Mouse (Mus musculus): ENCODE results near the gene Olfr549. TPM values are rescaled to one million over a fixed set of nuclear protein-coding genes. Genes with fewer than 3 reads are reported as not detected.

Olfr549 gene
- polyA plus RNA-seq, 1 experiment from 2014 or later, result not detected

DNA sequence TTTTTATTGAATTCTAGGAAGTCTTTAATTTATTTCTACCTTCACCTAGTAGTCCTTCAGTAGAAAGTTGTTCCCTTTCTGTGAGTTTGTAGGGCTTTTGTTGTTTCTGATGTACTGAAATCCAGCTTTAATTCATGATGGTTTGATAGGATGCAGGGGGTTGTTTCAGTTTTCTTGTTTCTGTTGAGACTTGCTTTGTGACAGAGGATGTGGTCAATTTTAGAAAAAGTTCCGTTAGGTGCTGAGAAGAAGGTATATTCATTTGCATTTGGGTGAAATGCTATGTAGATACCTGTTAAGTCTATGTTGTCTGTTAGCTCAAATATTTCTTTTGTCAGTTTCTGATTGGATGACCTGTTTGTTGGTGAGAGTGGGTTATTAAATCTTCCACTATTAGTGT, 20.6 kb upstream of the Olfr549 start:
- no peak for ATAC-seq (ENCODE audit: insufficient number of reproducible peaks, low FRiP score)
- no peaks in the 10 kb centered on the region for H3K9me3 ChIP-seq (replicated peaks)
- H3K4me1 ChIP-seq (replicated peaks), result no peaks in the 10 kb centered on the region
- no peaks in the 10 kb centered on the region for H3K27me3 ChIP-seq (replicated peaks)
- no peaks in the 10 kb centered on the region for H3K36me3 ChIP-seq
- no peak overlapping the region for H3K4me2 ChIP-seq
- no peak overlapping the region for H3K9ac ChIP-seq
- 66% methylated on average over 1 of the region's 1 CpGs for WGBS
- H3K4me3 ChIP-seq, result no peak overlapping the region
- H3K27ac ChIP-seq (ENCODE audit: poor library complexity, severe bottlenecking), result no peak overlapping the region

DNA sequence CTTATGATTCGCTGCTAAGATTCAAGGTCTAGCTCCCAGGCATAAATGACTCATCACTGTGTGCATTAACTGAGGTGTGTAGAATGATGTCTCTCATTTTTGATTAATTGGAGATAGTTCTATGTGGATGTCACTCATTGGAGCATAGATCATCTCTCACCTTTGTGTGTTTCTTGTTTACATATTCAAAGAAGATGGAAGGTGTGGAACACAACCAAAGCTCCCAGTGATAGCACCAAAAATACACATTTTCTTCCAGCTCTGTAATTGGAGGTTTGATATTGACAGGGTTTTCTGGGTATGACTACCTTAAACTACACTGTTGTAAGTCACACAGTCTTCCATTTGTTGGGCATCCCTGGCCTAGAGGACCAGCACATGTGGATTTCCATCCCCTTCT, 15.2 kb upstream of the Olfr549 start, which contains the start of gene Olfr547:
Gene Olfr547 (plus strand): TSS at position 301 of the 400 bp plus-strand sequence.
- WGBS, result 50% methylated on average over 1 of the region's 1 CpGs
- no peaks in the 10 kb centered on the region for H3K27me3 ChIP-seq (replicated peaks)
- H3K4me1 ChIP-seq (replicated peaks), result no peaks in the 10 kb centered on the region
- no peak within 1 kb of the TSS for H3K27ac ChIP-seq (ENCODE audit: poor library complexity, severe bottlenecking)
- H3K36me3 ChIP-seq, result no peaks in the 10 kb centered on the region
- H3K4me3 ChIP-seq, result no peak within 1 kb of the TSS
- no peaks in the 10 kb centered on the region for H3K9me3 ChIP-seq (replicated peaks)
- no peak within 1 kb of the TSS for H3K9ac ChIP-seq
- no peak for ATAC-seq (ENCODE audit: insufficient number of reproducible peaks, low FRiP score)
- no peak within 1 kb of the TSS for H3K4me2 ChIP-seq

DNA sequence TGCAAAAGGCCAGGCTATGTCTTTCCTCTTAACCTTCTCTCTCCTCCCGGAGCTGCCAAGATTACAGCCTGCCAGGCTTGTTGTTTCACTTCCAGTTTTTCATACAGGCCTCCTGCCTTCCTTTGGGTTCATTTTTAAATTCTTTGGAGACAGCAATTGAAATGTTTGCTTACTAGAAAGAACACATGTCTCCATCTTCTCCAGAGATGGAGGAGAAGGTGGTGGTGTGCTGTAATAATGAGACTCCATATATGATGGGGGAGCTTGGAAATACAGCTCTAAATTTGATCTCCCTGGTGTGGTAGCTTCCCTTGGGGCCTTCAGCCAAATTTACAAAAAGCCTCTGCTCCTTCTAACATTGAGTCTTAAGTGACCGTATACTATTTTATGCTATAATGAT, 9.1 kb upstream of the Olfr549 start, which contains the start of gene Olfr548-ps1:
Gene Olfr548-ps1 (plus strand): TSS at position 301 of the 400 bp plus-strand sequence.
- H3K27me3 ChIP-seq (replicated peaks), result no peaks in the 10 kb centered on the region
- no peaks in the 10 kb centered on the region for H3K9me3 ChIP-seq (replicated peaks)
- H3K4me1 ChIP-seq (replicated peaks), result no peaks in the 10 kb centered on the region
- no peak for ATAC-seq (ENCODE audit: insufficient number of reproducible peaks, low FRiP score)
- H3K9ac ChIP-seq, result no peak within 1 kb of the TSS
- H3K36me3 ChIP-seq, result no peaks in the 10 kb centered on the region
- no peak within 1 kb of the TSS for H3K4me2 ChIP-seq
- H3K27ac ChIP-seq (ENCODE audit: poor library complexity, severe bottlenecking), result no peak within 1 kb of the TSS
- WGBS, result 68% methylated on average over 2 of the region's 2 CpGs
- no peak within 1 kb of the TSS for H3K4me3 ChIP-seq

DNA sequence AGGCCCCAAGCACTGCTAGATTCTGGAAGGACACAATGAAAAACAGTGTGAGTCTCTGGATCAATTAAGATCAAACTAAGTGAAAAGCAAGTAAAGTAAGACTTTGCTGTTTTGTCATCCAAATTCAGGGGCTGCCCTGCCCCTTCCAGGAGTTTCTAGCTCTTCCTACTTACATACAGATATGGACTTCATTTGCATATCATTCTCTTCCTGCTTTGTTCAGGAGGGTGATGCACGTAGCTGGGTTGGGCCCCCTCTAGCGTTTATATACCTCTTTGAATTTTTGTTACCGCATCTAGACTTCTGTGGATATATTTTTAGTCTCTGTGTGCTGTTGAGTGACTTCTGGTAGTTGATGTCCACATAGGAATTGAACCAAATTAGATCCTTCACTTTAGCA, 8.4 kb upstream of the Olfr549 start:
- H3K4me3 ChIP-seq, result no peak overlapping the region
- WGBS, result 54% methylated on average over 3 of the region's 3 CpGs

DNA sequence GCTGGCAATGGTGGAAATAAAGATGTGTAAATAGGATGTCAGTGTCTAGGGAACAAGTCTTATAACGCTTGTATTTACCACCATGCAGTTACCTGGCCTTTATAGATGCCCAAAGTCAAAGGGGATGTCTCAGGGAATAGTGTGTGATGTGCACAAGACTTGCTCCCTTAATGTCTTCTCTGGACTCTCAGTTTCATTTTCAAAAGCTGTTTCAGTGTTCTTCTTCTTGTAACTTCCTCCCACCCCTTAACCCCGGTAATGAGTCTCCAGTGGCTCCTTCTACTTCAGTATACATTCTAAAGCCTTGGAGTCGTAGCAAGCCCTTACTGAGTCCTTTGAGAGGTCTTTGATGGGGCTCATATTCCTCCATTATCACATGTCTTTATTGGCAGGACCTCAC, 3.6 kb downstream of the Olfr549 start:
- ATAC-seq (ENCODE audit: insufficient number of reproducible peaks, low FRiP score), result no peak
- H3K9me3 ChIP-seq (replicated peaks), result no peaks in the 10 kb centered on the region
- H3K9ac ChIP-seq, result no peak overlapping the region
- H3K4me1 ChIP-seq (replicated peaks), result no peaks in the 10 kb centered on the region
- no peak overlapping the region for H3K27ac ChIP-seq (ENCODE audit: poor library complexity, severe bottlenecking)
- H3K4me3 ChIP-seq, result no peak overlapping the region
- 74% methylated on average over 3 of the region's 3 CpGs for WGBS
- no peaks in the 10 kb centered on the region for H3K36me3 ChIP-seq
- no peak overlapping the region for H3K4me2 ChIP-seq
- H3K27me3 ChIP-seq (replicated peaks), result no peaks in the 10 kb centered on the region

More for the DNA sequence above, 8.4 kb upstream of the Olfr549 start:
- H3K9me3 ChIP-seq (replicated peaks), result no peaks in the 10 kb centered on the region
- no peak for ATAC-seq (ENCODE audit: insufficient number of reproducible peaks, low FRiP score)
- no peaks in the 10 kb centered on the region for H3K27me3 ChIP-seq (replicated peaks)
- H3K4me2 ChIP-seq, result no peak overlapping the region
- no peaks in the 10 kb centered on the region for H3K4me1 ChIP-seq (replicated peaks)
- H3K27ac ChIP-seq (ENCODE audit: poor library complexity, severe bottlenecking), result no peak overlapping the region
- no peaks in the 10 kb centered on the region for H3K36me3 ChIP-seq
- no peak overlapping the region for H3K9ac ChIP-seq

DNA sequence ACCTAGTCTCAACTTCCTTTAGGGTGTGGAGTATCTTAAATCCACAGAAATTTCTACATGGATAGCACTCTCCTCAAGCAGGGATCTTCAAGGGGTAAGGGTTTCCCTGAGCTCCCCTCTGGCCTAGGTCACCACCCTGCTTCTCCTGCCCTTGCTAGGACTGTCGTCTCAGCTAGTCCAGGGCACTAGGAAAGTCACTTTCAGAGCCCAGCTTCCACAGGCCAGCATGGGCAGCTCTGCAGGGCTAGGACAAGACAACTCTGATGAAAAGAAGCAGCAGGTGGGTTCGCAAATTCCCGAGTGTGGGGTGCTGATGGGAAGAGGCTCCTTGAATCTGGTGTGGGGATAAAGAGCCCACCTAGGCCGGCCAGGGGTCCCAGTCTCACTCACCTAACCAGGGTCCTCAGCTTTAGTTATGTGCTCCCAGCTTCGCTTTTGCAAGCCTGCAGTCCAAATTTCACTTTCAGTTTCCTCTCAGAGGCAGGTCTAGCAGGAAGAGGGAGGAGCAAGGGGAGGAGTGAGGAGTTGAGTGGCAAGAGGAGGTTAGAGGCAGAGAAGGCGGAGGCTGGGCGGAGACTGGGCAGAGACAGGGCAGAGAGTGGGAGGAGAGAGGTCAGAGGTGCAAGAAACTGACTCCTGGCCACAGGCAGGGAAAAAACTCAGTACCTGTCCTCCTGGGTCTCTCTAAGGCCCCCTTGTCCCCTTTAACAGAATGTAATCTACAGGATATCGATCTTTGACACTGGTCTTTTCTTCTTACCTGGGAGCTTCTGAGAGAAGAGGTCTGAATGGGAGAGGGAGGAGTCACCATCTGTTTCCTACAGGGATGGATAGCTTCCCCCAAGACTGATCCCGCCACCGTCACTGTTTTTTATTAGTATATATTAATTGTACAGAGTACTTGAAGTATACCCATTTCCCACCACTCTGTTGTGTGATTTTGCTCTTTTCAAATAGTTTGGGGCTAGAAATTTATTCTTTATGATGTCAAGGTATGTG, 15.6 kb downstream of the Olfr549 start, which contains the start of gene Trim21:
Gene Trim21 (minus strand): TSS at position 488 of the 999 bp plus-strand sequence.
- Histone ChIP-seq H3K27me3 (replicated peaks) (no peaks in the 10 kb centered on the region), H3K9ac (peak within 1 kb of the TSS; percentile 77), H3K4me1 (replicated peaks) (peaks cover 7% of the 10 kb centered on the region), H3K4me2 (peak within 1 kb of the TSS; percentile 86), H3K4me3 (peak within 1 kb of the TSS; percentile 67), H3K36me3 (peaks cover 3% of the 10 kb centered on the region), H3K9me3 (replicated peaks) (no peaks in the 10 kb centered on the region), H3K27ac (ENCODE audit: poor library complexity, severe bottlenecking) (peak within 1 kb of the TSS; percentile 49)
- WGBS, result 21% methylated on average over 10 of the region's 10 CpGs
- ATAC-seq (ENCODE audit: insufficient number of reproducible peaks, low FRiP score), result peak; percentile 91

DNA sequence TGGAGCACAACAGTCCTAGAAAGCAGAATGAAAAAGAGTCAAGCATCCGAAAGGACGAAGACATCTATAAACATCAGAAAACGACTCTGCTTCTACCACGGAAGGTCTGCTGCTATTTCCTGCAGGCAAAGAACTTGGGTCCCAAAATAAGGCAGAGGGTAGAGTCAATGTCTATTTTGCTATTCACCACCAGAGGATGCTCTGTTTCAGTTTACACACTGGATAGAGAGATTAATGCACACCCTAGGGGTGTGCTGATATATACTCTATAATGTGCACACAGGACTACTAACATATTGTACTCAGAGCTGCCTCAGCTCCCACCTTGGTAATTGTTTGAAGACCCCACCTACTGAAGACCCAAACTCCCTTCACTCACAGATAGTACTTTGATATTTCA, 16.5 kb downstream of the Olfr549 start:
- H3K36me3 ChIP-seq, result peaks cover 3% of the 10 kb centered on the region
- H3K9me3 ChIP-seq (replicated peaks), result no peaks in the 10 kb centered on the region
- peaks cover 7% of the 10 kb centered on the region for H3K4me1 ChIP-seq (replicated peaks)
- 84% methylated on average over 4 of the region's 4 CpGs for WGBS
- H3K4me3 ChIP-seq, result no peak overlapping the region
- H3K9ac ChIP-seq, result no peak overlapping the region
- H3K4me2 ChIP-seq, result no peak overlapping the region
- H3K27ac ChIP-seq (ENCODE audit: poor library complexity, severe bottlenecking), result no peak overlapping the region
- ATAC-seq (ENCODE audit: insufficient number of reproducible peaks, low FRiP score), result no peak
- H3K27me3 ChIP-seq (replicated peaks), result no peaks in the 10 kb centered on the region

DNA sequence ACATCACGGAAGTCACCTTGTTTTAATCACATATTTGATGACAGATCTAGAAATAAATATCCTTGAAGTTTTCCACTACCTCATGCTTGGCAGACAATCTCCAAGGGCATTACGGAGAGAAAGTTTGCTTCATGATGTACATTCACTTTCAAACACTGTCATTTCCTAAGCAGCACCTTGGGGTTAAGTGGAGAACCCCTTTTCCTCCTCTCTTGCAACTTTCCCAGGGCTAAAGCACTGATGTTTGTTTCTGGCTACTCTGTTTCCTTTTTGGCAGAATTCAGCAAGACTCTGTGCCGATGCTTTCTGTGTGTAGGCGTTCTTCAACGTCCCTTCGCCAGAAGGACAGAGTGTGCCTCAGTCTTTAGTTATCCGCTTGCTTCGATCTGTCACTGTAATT, 21.5 kb downstream of the Olfr549 start, which contains the start of gene Olfr550:
Gene Olfr550 (plus strand): TSS at position 301 of the 400 bp plus-strand sequence.
- Histone ChIP-seq H3K36me3 (no peaks in the 10 kb centered on the region), H3K4me3 (no peak within 1 kb of the TSS), H3K4me1 (replicated peaks) (no peaks in the 10 kb centered on the region), H3K9ac (no peak within 1 kb of the TSS), H3K27me3 (replicated peaks) (no peaks in the 10 kb centered on the region), H3K4me2 (no peak within 1 kb of the TSS), H3K9me3 (replicated peaks) (no peaks in the 10 kb centered on the region), H3K27ac (ENCODE audit: poor library complexity, severe bottlenecking) (no peak within 1 kb of the TSS)
- WGBS, result 87% methylated on average over 8 of the region's 8 CpGs
- ATAC-seq (ENCODE audit: insufficient number of reproducible peaks, low FRiP score), result no peak

DNA sequence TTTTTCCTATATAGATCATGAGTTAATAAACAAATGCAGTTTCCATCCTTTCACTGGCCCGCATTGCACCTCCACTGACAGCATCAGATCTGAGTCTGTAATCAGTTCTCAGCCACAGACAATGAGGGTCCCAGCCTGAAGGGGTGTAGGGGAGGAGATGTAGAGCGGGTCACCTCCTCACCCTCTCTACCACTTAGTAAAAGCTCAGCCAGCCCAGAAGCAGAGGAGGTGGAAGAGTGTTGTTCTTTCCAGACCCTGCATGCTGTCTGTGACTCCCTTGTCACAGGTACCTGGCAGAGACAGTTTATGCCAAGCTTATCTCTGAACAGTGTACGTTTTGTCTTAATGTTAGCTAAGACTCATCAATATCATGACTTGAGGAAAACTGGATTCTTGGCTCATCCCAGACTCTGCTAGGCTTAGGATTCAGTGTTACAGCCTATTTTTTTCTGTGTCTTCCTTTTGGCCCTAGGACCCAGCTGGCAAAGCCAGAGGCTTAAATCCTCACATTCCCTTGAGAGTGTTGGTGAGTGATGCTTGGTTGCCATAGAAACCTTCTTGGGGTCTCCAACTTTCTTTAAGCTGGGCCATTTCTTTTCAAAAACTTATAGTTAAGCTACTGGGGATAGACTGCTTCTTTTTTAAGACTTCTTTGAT, 23.6 kb downstream of the Olfr549 start:
- WGBS, result 61% methylated on average over 3 of the region's 3 CpGs
- H3K27me3 ChIP-seq (replicated peaks), result no peaks in the 10 kb centered on the region
- H3K4me3 ChIP-seq, result no peak overlapping the region
- no peak for ATAC-seq (ENCODE audit: insufficient number of reproducible peaks, low FRiP score)
- no peak overlapping the region for H3K4me2 ChIP-seq
- no peaks in the 10 kb centered on the region for H3K4me1 ChIP-seq (replicated peaks)
- no peaks in the 10 kb centered on the region for H3K36me3 ChIP-seq
- no peak overlapping the region for H3K27ac ChIP-seq (ENCODE audit: poor library complexity, severe bottlenecking)
- no peaks in the 10 kb centered on the region for H3K9me3 ChIP-seq (replicated peaks)
- H3K9ac ChIP-seq, result no peak overlapping the region

DNA sequence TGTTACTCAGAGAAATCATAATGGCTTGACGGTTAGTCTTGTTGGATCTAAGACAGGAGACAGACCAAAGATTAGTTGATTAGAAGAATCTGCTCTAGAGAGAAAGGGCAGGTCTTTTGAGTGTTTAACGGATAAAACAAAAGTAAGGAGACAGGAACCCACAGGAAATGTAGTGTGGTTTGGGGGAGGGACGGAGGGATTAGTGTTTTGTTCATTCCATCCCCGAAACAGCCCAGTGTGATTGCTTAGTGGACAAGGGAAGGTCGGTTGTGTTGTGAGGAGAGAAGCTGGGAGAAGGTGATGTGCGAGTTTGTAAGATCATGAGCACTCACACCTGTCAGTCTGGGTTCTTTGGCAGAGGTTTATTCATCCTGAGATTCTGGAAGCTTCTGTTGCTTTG, 26.3 kb downstream of the Olfr549 start:
- H3K9me3 ChIP-seq (replicated peaks), result no peaks in the 10 kb centered on the region
- H3K9ac ChIP-seq, result no peak overlapping the region
- no peaks in the 10 kb centered on the region for H3K27me3 ChIP-seq (replicated peaks)
- H3K4me2 ChIP-seq, result no peak overlapping the region
- H3K27ac ChIP-seq (ENCODE audit: poor library complexity, severe bottlenecking), result no peak overlapping the region
- no peaks in the 10 kb centered on the region for H3K4me1 ChIP-seq (replicated peaks)
- no peak overlapping the region for H3K4me3 ChIP-seq
- ATAC-seq (ENCODE audit: insufficient number of reproducible peaks, low FRiP score), result no peak
- H3K36me3 ChIP-seq, result no peaks in the 10 kb centered on the region
- WGBS, result 61% methylated on average over 6 of the region's 6 CpGs

DNA sequence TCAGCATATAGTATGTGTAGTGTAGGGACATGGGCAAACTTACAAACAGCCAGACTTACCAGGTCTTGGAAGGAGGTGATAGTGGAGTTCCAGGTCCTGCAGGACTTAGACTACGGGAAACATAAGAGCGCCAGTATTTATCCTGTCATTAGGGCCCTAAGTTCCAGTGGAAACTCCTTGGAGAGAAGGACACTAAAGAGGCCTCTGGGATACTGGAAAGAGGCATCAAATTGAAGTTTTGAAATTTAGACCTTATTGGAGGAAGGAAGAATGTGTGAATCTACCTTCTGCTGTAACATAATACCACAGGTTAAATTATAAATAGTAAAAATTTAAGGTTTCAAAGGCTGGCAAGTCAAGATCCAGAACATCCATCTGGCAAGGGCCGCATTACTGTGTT, 42.1 kb downstream of the Olfr549 start, which contains the start of gene Olfr551:
Gene Olfr551 (minus strand): TSS at position 101 of the 400 bp plus-strand sequence.
- 87% methylated on average over 3 of the region's 3 CpGs for WGBS
- Histone ChIP-seq H3K4me2 (no peak within 1 kb of the TSS), H3K36me3 (no peaks in the 10 kb centered on the region), H3K27ac (ENCODE audit: poor library complexity, severe bottlenecking) (no peak within 1 kb of the TSS), H3K4me3 (no peak within 1 kb of the TSS), H3K9ac (no peak within 1 kb of the TSS), H3K4me1 (replicated peaks) (no peaks in the 10 kb centered on the region), H3K27me3 (replicated peaks) (no peaks in the 10 kb centered on the region), H3K9me3 (replicated peaks) (no peaks in the 10 kb centered on the region)
- no peak for ATAC-seq (ENCODE audit: insufficient number of reproducible peaks, low FRiP score)
